Mouse (Mus musculus): Measurements from ENCODE around the gene Slc4a1.

Slc4a1 gene

DNA sequence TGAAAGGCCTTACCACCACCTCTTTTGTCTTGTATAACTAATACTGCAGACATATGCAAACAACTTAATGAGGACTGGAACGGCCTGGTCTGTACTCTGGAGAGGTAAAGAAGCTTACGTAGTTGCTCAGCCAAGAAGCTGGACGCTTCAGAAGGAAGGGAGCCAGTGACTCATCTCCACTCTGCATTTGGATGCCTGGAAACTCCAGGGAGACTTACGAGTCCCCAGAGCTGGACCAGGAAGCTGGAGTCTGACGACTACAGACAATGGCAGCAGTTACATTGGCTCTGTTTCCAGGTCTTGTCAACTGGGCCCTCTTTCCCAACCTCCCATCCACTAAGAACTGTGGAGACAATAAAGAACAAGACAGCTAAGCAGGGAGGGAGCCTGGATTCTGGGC is 38.8 kb downstream of the Slc4a1 start:
- intact Hi-C loops (cut with DNase I): no loop called here

DNA sequence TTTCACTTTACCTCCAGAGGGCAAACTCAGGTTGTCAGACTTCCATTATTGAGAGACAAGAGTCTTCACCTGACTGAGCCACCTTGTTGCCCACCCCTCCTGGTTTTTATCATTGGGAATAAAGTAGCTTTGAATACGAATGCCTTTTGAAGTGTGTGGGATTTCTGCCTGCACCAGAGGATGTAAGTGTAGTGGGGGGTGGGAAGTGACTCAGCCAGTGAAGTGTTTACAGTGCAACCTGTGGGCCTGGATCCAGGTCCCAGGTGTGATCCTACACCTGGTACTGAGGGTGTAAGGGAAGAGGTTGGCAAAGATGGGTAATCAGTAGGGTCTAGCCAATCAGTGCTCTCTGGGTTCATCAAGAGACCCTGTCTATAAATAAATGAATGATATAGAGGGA is 42.5 kb downstream of the Slc4a1 start:
- intact Hi-C loops (cut with DNase I): no loop called here

DNA sequence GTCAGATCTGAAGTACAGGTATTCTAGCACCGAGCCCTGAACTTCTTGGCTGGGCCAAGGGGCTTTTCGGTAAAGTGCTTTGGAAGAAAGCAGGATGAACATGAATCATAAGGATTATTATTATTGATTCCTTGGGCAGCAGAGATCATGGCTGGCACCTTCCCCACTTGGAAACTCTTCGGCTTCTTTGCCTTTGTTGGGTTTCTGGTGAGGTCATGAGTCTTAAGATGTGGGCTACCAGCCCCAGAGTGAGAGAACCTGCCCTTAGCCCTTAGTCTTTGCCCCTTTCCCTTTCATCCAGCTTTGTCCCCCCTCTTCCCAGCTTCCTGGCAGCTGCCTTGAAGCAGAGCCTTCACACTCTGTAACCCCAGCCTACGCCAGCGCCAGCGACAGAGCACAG is 44.1 kb downstream of the Slc4a1 start:
- intact Hi-C loops (cut with DNase I): no loop called here

DNA sequence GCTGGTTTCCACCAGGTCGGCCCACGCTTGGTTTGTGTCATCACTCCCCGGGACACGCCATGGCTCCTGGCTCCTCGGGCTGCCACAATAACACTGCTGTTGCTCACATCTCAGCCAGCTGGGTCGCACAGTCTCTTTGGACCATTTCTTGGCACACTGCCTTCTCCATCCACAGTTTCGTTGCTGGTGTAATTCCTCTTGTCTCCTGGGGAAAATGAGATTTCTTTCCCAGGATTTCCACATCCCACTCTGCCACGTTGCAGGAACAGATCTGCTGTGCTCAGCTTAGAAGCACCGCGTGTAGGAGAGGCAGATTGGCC is 45.4 kb downstream of the Slc4a1 start:
- intact Hi-C loops (cut with DNase I): no loop called here

DNA sequence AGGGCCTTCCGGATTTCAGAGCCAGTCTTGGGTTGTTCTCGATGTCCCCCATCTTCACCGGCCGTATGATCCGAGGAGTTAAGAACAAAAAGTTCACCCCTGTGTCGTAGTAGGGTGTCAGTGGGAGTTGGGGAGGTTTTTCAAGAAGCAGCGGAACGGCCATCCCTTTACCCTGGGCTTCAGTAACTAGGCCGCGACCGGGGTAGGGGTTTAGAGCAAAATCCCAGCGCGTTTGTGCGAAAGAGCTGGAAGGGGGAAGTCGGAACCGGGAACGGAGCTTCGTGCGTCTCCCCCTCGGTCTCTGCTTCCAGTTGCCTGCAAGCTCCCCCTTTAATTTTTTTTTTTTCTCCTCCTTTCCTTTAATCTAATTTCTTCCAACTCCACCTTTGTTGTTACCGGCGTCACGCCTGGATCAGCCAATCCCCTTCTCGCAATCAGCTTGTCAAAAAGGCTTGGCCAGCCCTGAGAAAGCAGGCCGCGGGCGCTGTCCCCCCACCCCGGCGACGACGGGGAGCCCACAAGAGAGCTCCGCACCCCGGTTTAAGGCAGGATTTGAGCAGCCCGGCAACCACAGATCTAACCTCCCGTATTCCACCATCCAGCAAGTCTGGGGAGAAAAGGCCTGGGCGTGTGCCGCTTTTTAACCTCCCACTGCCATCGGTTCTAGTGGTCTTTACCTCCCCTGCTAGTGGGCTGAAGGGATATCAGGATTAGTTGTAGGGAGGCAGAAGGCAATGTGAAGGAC is 45.9 kb downstream of the Slc4a1 start:
- intact Hi-C loops (cut with DNase I): no loop called here

DNA sequence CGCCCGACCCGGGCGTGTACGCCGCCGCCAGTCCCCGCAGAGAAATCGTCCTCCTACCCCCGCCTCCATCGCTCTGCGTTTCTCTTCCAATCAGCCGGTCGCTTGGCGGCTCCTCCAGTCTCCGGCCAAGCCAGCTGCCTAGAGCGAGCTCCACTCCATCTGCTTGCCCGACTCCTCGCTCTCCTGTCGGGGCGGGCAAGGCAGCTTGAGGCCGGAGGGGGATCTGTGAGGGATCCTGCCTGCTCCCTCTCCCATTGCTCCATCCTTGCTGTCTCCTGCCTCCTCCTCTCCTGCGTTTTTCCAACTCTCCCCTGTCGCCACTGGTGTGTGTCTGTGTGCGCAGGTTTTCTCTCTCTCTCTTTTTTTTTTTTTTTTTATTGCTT is 46.6 kb downstream of the Slc4a1 start, which contains the start of gene Ubtf:
Gene Ubtf (minus strand): TSS at position 333 of the 383 bp plus-strand sequence.
- intact Hi-C loops (cut with DNase I): no loop called here

DNA sequence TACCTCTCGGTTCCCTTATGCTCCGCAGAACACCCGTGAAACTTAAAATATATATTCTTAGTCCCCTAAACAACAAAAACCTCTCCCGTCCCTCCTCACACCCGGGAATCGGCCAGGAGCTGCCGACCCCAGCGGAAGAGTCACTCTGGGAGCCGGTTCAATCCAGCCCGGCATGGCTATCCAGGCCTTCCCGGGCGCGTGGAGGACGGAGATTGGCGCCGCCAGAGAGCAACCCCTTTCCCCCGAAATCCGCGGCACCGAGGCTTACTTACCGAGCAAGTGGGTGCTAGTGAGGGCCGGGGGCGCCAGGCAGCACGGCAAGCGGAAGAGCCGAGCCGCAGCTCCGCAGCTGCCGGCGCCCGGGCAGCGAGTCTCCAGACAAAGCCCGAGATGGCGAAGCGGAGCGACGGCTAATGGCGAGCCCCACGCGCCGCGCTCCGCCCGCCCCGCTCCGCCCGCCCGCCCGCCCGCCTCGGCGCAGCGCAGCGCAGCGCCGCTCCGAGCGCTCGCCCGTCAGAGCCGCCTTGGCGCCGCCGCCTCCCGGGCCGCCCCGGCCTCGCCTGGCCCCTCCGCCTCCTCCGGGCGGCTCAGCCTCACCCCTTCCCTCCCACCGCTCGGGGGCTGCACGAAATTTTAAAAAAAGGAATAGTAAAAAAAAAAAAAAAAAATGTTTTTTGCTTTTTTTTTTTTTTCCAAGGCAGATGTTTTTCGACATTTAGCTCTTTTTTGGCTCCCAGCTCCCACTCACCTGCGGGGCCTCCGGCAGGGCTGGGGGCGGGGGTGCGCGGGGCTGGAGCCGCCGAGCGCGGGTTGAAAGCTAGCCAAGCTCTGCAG is 47.2 kb downstream of the Slc4a1 start:
- intact Hi-C loops (cut with DNase I): no loop called here

DNA sequence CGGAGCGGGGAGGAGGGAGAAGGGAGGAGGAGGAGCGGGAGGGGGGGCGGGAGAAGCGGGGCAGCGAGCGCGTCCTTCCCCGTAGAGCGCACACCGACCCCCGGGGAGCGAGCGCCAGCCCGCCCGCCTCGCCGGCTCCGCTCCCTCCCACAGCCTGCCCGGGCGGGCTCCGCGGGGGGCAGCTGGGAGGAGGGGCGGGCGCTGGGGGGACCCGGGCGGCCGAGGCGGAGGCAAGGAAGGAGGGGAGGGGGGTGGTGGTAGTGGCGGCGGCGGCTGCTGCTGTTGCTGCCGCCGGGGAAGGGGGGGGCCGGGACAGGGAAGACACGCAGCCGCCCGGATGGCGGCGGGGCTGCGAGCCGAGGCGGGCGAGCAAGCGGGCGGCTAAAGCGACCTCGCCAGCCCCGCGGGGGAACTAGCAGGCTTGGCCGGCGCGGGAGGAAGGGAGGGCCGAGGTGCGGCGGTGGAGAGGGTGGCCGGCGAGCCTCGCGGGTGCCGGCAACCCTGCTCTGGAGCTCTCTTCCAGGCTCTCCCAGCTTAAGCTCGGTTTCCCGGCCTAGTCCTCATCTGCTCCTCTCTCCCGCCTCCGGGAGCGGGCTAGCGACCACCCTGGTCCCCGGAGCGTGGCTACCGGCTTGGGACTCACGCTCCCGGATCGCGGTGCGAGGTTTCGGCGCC is 48.0 kb downstream of the Slc4a1 start:
- intact Hi-C loops (cut with DNase I): no loop called here

DNA sequence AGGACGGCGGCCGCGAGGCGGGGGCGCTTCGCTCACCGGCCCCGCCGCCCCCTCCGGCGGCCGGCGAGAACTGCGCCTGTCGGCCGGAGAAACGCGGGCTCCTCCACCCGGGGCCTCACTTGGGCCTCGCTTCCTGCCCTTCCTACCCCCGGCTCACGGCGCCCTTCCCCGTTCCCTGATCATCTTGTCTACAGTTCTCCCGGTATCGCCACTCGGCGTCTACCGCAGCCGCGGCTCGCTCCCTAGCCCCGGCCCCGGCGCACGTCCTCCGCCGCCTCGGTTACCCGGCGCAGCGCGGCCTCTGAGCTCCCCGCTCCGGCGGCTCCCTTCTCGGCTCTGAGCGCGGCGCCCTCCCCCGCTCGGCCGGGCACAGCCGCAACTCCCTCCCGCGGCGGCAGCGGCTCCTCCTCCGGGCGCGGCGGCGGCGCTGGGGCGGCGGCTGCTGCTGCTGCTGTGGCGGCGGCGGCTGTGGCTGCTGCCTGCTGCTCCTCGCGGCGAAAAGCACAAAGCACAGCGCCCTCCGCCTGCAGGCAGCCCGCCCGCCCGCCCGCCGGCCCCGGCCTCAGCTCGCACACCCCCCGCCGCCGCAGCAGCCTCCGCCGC is 48.6 kb downstream of the Slc4a1 start:
- intact Hi-C loops (cut with DNase I): no loop called here

DNA sequence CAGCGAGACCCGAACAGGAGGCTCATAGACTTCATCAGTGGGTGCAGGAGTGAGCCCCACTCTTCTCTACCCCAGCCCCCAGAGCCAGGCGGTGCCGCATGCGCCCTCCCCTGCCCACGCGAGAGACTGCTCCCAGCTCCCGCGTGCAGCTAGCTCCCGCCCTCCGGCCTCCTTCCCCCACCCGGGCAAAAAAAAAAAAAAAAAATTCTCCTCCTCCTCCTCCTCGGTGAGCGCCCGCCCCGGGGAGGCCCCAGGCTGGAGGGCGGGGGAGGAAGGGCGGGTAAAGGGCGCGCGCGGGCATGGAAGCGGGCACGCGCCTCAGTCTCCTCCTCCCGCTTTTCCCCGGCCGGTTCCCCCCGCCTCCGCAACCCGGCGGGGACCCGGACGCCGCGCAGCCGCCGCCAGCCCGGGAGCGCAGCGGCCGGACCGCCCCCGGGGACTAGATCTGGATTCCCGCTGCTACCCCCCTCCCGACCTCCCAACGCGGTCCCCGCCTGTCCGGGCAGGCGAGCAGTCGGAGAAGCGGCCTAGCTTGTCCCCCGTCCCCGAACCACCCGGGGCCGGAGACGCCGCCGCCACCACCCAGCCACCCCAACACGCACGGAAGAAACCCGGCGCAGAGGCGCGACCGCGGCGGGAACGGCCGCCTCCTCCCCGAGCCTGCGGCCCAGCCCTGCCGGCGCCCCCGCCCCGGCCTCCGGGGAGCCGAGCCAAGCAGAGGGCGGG is 49.3 kb downstream of the Slc4a1 start:
- intact Hi-C loops (cut with DNase I): no loop called here

DNA sequence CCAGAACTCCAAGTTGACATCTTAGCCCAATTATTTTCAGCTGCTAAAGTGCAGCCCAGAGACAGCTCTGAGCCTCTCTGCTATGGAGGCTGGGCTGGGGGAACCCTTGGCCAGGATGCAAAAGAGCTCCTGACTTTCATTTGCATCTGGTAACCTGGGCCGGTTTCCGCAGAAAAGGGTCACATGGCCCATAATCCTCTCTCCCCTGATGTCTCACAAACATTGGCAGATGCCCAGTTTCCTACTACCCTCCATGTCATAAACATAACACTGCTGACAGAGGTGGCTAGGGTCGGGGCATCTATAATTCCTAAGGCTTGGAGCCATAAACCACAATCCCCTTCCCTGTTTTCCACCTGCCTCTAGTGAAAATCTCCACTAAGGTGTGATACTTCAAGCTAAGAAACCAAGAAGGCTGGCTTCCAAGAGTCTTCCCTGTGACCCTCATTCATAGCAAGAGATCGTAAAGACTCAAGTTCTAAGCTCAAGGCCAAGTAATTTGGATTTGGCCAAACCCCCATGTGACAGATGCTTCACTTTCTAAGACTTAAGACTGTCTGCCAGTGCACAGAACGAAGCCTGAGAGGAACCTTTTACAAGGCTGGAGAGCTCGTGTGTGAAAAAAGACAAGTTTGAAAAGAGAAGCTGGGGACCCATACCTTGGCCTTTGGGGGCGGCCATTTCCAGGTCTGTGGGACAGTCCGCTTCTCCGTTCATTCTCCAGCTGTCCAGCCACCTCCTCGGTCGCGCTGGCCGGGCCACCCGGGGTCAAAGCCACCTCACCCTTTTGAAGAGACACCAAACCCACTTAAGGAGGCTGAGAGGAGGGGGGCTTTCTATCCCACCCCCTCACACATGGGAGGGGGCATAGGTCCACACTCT is 50.1 kb downstream of the Slc4a1 start:
- intact Hi-C loops (cut with DNase I): no loop called here

DNA sequence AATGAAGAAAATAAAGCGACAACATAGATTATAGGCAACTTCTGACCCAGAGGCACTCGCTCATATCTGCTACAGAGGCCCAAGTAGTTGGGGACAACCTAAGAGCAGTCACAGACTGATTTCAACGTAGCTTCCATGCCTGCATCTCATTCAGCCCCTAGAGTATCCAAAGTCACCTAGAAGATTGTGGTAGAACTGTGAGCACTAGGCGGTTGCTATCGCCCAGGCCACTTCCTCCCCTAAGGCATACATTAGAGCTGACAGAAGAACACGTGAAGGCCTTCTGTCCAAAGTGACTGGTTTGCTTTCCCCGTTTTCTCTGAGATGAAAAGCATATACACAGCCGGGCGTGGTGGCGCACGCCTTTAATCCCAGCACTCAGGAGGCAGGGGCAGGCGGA is 51.7 kb downstream of the Slc4a1 start:
- intact Hi-C loops (cut with DNase I): no loop called here

DNA sequence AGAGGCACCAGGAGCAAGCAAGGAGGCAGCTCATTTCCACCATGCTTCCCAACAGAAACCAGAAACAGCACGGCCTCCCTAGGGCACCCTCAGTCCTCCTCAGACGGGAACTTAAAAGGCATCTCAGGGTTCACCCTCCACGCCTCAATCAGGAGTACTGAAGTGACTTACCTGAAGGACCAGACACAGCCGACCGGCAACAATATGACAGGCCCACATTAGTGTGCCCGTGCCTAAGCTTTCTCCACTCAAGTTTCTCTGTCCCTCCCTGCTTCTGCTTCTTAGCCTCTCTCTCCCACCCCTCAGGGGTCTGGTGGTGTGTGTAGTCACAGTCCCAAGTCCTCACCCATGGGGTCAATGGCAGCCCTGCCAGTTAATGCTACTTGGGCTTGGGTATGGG is 53.4 kb downstream of the Slc4a1 start:
- intact Hi-C loops (cut with DNase I): no loop called here

DNA sequence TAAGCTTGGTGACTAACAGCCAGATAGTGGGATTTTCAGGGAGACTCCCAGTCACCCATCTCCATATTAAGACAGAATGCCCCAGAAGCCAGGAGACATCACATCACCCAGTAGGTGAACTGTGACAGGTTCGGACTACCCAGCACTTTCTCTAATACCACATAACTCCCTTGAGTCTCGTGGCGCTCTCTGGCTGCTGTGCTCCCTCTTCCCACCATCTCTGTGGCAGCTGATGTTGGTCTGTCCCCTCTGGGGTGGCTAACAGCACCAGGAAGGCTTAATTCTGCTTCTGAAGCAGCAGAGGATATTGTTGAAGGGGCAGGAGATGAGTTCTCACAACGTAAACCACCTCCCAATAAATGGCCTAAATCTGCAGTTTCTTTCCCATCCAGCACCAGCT is 54.0 kb downstream of the Slc4a1 start:
- intact Hi-C loops (cut with DNase I): no loop called here

DNA sequence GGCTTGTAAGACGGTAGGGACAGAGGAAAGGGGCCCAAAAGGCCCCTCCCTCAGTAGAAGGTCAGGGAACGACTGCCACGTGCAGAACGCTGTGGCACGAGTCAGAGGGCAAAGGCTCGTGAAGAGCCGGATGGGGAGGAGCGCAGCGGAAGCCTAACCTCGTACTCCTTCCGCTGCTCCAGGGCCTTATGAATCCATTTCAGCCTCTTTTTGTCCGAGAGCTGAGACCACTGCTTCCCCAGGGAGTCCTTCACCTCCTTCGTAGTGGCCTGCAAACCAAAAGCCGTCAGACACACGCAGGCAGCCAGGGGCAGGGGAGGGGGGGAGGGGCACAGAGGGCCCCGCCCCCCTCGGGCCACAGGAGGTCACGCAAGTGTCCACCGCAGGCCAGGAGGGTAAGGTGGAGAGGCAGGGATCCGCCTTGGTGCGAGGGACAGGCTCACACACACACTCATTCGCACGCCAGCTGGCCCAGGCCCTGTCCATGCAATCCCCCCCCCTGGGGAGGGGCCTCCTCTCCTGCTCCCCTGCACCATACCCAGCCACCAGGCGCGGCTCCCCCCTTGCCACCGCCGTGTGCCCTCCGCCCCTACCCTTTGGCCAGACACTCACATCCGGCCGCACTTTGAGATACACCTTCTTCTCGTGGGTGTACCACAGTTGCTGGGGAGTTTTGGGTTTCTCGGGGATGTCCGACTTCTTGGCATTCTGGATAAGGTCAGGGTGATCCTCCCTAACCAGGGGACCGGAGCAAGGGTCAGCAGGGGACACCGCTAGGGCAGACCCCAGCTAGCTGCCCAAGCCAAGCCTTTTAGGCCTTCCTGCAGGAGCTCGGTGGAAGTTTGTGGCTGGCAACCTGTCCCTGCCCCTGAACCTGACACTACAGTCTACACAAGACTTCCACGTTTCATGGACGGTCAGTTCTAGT is 55.0 kb downstream of the Slc4a1 start:
- intact Hi-C loops (cut with DNase I): no loop called here

DNA sequence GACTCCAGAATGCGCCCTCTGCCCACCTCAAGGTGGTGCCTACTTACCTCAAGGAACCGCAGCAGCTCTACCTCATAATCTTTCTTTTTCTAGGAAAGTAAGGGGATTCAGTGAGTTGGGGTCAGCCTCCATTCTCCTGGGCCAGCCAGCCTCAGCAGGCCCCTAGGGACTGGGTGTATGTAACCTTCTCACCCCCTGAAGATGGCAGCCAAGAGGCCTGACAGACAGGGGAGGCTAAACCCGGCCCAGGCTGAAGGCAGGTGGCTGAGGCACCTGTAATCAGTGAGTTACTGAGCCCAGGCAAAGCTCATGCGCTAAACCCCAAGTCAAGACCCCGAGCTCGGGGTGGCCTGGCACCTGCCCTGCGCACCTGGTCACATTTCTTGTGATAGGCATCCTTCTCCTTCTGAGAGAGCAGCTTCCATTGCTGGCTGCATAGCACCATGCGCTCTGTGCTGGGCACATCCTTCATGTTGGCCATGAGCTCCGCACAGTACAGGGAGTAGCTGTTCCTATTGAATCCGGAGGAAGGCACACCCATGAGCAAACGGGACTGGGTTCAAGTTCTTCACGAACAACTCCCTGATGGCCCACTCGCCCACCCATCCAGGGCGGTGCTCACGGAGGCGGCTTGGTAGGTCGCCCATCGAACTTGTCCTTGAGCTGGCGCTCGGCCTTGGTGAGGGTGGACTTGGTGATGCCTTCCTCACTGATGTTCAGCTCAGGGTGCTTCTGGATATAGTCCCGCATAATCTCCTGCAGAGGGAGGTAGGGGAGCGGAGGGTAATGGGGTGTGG is 56.0 kb downstream of the Slc4a1 start:
- intact Hi-C loops (cut with DNase I): loop anchor here (2.0 kb wide), 2 partner anchors 101 to 125 kb away; no protein-coding TSS in a partner anchor

DNA sequence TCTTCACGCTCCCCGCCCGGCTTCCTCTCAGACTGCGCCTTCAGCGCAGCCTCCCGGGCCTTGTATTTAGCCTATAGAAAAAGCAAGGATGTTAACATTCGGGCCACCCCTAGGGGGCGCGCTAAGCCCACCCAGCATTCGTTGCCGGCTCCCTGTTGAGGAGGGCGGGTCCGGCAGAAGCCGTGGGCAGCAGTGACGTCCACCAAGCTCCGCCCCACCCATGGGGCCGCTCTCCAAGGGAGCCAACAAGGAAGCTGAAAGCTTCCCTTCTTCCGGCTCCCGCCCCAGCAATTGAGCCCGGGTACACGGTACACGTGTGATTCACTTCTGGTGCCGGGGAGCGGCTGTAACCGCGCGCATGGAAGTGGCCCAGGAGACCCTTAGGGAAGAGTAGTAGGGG is 57.0 kb downstream of the Slc4a1 start:
- intact Hi-C loops (cut with DNase I): loop anchor here (2.0 kb wide), 2 partner anchors 102 to 126 kb away; no protein-coding TSS in a partner anchor

DNA sequence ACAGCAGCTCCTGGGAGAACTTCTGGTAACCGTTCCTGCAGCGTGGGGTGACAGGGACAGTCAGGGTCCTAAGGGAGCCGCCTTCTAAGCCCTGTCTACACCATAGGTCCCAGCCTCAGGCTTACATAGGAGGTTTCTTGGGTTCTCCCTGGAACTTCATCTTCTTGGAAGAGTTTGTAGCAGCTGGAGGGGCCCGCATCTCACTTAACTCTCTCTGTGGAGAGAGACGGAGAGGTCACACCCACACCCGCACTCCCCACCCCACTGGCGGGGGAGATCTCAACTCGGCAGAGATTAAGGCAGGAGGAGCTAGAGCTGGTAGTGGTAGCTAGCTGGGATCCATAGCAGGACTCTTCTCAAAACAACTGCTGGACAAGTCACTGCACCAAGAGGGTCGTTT is 57.9 kb downstream of the Slc4a1 start:
- intact Hi-C loops (cut with DNase I): loop anchor here (2.0 kb wide), 2 partner anchors 103 to 127 kb away; no protein-coding TSS in a partner anchor
